Mouse (Mus musculus) thymus, postnatal 10 days (tissue): Measurements from ENCODE around the gene Nptxr.
"Not testable (repeated sequence)": the region's sequence is repeated elsewhere in the genome, so short reads cannot be mapped to it uniquely, and the experiment has no call there.

Experiments
- DNase-seq, 2 experiments: peaks; one replicate each; pipeline ENCODE4 v3.0.0; 2021; ENCODE audit warnings: low spot score in 2 of 2

Nptxr gene

DNA sequence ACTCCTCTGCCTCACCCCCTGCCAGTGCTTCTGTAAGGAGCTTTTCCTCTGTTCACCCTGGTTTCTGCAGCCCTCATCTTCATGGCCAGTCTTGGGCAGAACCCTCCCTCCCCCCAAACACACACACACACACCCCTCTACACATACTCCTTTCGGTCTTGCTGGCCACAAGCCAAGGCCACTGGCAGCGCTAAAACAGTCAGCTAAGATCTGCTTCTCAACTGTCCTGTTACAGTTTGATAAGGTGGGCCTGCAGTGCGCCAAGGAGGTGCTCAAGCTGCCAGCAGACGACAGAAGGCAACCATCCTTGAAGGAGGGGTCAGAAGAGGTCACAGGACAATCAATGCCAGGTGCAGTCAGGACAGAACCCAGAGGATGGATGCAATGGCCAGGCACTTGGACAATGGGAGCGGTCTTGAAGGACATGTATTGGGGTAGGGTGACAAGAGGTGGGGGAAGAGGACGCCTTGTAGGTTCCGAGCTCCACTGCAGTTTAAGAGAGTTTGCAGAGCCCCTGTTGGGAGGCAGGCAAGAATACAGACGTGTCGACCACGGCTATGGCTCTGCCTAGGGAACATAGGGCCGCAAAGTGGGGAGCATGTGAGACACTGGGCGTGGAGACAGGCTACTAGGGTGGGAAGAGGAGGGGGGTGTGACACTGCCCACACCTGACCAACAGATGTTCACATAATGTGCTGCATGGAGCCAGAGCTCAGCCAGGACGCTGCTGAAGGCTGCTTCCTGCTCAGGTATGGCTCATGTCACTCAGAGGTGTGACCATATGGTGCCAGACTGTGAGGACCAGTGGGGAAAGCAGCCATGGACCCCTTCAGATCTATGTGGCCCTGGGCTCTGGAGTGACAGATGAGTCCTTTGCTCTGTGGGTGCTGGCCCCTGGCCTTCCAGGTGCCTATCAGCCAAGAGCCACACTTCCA is 18.0 kb upstream of the Nptxr start:
- no peak for DNase-seq

DNA sequence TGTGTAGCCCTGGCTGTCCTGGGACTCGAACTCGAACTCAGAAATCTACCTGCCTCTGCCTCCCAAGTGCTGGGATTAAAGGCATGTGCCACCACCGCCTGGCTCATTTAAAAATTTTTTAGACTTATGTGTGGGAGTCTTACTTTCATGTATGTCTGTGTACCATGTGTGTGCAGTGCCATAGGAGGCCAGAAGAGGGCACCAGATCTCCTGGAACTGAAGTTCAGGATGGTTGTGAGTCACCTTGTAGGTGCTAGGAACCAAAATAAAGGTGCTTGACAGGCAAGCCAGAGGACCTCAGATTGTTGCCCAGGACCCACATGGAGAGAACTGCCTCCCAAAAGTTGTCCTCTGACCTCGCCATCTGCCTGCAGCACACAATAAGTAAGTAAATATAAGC is 13.8 kb upstream of the Nptxr start:
- DNase-seq = no peak

GRCm38 (mm10) chr15:79813666-79814258 is 9.2 kb upstream of the Nptxr start:
- no peak for DNase-seq

DNA sequence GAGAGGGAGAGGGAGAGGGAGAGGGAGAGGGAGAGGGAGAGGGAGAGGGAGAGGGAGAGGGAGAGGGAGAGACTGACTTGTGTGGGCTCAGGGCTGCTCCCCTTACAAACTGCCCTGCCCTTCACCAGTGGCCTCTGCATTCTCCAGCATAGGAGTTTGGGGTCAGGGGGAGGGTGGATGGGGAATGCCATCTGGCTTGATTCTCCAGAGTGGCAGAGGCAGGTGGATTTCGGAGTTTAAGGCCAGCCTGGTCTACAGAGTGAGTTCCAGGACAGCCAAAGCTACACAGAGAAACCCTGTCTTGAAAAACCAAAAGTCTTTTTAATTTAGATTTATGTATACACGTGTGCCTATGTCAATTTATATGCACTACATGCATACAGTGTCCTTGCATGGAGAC is 8.3 kb upstream of the Nptxr start:
- not testable (repeated sequence) for DNase-seq

DNA sequence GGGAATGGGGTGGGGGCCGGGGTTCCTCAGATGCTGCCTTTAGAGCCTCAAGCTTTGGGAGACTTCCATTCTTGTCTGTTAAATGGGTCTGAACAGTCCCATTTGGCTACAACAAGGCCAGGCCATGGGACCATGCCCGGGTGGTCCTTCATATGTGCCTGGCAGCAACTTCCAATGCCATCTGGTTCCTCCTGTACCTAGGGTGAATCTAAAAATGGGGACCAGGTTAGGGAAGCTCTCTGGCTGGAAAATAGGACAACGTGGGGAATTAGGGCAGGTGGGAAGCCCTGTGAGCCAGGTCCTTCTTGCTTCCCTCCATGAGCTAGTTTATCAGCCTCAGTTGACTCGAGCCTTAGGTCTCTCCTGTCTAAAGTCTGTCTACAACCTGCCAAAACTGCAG is 6.4 kb upstream of the Nptxr start:
- no peak for DNase-seq

- no peak for DNase-seq
These were observed 5.5 kb upstream of the Nptxr start for GRCm38 (mm10) chr15:79810061-79810460.

DNA sequence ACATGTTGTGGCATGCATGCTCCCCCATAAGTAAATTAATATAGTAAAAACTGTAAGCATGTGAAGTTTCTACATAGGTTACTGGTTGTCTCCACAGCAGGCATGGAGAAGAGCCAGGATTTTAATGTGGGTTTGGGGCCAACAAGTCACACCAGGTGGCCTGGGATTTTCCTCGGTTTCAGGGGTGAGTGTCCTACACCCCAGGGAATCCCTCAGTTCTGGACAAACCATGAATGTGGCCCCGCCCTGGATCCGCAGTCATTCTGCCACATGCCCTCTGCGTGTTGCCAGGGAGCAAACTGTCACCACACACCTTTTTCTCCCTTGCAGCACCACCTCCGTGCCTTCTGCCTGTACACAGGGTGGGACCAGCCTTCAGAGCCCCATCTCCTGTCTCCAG is 4.1 kb upstream of the Nptxr start:
- no peak for DNase-seq

DNA sequence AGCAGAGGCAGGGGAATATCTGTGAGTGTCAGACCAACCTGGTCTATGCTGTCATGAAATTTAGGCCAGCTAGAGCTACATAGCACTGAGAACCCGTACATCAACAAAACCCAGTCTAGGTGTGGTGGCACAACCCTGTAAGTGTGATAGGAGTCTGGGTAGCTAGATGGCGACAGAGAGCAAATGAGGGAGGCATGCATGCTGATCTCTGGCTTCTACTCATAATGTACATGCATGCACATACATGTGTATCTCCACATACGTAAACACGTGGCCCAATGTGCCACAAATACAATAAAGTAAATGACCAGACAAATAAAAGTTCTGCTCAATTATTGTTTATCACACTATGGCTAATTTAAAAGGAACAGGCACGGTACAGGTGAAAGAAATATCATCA is 3.5 kb upstream of the Nptxr start:
- peak; percentile 14 to 59 for DNase-seq

DNA sequence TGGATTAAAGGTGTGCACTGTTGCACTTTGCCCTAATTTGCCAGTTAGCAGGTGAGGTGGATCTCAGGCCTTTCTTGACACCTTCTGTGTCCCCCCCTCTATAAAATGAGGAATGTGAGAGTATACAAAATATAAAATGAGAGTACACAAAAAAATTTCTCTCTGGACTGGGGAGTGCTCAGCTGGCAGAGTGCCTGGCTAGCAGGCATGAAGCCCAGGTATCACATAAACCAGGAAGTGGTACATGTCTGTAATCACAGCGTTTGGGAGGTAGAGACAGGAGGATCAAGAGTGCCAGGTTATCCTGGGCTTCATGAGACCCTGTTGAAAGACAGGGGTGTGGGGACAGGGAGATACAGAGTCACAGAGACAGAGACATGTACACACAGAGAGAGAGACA is 2.5 kb upstream of the Nptxr start:
- no peak for DNase-seq

DNA sequence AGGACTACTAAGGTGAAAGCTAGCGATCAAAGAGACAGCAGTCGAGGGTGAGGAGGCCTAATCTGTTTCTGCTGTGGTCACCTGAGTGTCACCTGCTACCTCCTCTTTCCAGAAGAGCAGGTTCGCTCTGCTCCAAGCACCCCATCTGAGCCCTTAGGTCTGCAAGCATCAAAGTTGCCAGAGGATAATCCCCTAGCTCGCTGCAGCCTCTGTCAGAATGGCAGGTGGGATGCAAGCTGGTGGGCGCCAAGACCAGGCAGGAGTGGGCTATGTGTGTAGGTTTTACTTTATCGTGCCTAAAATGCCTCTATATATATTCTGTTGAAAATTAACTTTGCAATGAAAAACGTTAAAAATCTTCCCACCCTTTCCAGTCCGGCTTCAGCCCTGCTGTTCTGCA is 680 bp upstream of the Nptxr start:
- DNase-seq = no peak

- DNase-seq = peak in 1 of 2 experiments; percentile 21
These were observed 824 bp downstream of the Nptxr start for GRCm38 (mm10) chr15:79803533-79804351.

DNA sequence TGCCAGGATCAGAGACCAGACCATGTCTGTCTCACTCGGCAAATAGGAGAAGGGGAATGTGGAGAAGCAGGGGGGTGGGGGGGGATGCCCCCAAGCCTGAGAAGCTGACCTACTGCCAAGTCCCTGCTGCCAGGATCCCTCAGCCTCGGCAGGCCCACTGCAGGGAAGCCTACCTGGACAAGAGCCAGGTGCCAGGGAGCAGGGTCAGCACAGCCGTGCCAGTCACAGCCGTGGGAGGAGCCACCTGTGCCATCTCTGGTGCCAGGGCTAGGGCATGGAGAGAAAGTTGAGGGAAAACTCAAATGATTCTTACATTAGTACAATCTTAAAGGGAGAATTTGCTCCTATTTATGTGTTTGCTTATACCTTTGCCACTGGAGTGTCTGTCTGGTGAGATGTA is 2.3 kb downstream of the Nptxr start:
- DNase-seq = no peak

GRCm38 (mm10) chr15:79801646-79802045 is 2.9 kb downstream of the Nptxr start:
- no peak for DNase-seq

GRCm38 (mm10) chr15:79800701-79801100 is 3.9 kb downstream of the Nptxr start:
- DNase-seq = no peak

GRCm38 (mm10) chr15:79798591-79798990 is 6.0 kb downstream of the Nptxr start:
- no peak for DNase-seq

DNA sequence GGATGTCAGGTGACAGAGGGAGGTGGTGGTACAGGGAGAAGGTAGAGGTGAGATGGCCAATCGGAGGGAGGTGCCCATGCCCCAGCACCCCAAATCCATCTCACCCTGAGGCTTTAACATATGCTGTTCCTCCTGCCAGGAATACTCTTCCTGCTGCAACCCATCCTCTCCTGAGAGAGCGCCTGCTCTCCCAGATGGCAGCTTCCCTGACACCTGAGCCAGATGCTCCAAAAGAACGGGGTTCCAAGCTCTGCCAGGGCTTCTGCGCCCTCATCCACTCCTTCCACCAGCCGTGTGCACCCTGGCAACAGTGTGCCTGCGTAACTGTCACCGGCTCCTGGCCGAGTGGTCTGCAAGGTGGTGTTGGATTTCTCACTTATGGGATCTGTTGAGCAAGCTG is 6.9 kb downstream of the Nptxr start:
- no peak for DNase-seq

DNA sequence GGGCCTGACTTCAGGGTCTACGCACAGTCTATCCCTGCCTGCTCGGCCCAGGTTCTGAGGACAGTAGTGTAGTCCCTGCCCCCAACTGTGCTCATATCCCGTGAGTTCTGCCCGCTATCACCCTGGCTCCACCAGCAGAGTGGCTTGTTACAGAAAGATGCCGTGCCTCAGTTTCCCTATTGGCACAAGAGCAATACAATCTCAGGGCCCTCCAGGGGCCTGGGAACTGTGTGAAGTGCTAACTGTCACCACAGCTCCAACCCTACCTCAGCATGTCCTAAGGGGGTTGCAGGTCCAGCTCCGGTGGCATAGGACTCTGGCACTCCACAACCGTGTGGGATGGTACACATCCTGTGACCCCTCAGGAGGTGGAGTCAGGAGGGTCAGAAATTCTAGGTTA is 7.5 kb downstream of the Nptxr start:
- DNase-seq = no peak

DNA sequence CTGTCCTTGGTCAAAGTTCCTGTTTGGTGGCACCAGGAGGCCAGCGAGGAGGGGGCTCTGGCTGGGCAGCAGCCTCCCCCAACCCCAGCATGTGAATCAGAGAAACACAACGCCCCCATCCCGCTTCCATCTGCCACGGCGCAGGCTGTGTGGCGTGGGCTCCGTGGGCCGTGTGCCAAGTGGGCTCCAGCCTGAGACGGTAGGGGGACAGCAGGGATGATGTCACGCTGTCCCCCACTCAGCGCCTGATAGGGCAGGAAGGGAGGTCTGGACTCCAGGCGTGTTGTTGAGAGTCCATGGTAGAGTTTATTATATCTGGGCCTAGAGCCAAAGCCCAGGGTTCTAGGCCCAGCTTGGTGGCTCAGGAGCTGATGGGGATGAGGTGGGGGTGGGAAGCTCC is 8.3 kb downstream of the Nptxr start:
- no peak for DNase-seq

GRCm38 (mm10) chr15:79794173-79794572 is 10.4 kb downstream of the Nptxr start:
- no peak for DNase-seq

DNA sequence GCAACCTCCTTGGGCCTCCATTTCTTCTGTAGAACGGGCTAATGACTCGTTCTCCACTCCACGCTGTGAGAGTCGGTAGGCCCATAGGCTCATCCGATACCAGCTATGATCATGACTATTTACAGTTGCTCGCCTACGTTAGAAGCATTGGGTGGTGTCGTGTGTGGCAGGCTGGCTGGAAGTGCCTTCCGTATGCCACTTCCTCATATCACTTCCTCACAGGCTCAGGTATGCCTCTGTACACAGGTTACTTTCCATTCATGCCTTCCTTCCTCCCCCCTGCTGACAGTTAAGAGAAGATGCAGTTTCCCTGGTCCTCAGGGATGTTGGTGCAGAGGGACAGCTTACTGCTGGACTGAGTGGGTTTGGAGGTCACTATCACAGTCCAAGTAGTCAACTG is 11.5 kb downstream of the Nptxr start:
- no peak for DNase-seq

DNA sequence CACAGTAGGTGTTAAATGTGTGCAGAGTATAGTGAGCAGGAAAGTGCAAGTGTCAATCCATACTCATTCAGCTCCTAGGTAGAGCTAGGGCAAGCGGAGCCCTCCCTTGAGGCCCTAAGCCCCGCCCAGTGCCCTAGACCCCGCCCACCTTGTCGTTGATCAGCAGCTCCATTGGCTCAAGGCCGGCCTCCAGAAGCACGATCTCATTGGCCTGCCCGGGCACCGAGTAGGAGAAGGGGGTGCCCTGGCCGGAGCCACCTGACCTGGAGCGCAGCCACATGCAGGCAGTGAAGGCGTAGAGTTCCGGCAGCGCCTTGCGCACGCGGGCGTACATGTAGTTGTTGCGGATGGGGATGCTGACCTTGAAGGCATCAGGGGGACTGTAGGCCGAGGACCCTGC is 12.1 kb downstream of the Nptxr start:
- DNase-seq = no peak

- peak in 1 of 2 experiments; percentile 66 for DNase-seq
These were observed 13.1 kb downstream of the Nptxr start for GRCm38 (mm10) chr15:79791502-79791901.

DNA sequence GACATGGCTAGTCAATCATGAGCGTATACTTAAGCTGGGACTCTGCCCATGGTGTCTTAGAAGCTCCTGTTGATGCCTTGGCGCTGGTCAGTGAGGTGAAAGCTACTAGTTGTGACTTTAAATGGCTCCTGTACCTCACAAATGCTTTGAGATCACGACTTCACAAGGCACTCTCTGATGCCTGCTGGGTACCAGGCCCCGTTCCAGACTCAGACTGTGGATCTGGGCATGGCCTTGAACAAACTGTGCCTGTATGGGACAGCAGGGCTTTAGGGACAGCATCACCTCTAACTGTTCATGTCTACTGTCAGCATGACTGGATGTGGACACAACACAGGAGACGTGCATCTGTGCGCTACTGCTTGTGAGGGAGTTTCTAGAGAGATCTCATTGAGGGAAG is 13.7 kb downstream of the Nptxr start:
- DNase-seq = no peak
